16 mouse cellular contexts compared by ENCODE assay signal in genomic region chr3:131488403-131488802, GRCm38 (mm10). TPM values are rescaled to one million over a fixed set of nuclear protein-coding genes. Genes with fewer than 3 reads are reported as not detected.
A peak's percentile ranks its signal among the peaks of the same experiment; 100 is the strongest.
DNase-seq lines count a peak whose midpoint lies in the region; ATAC-seq and TF ChIP-seq lines count a peak whose summit lies in the region.
"Had no signal": no experiment of that assay in that cellular context is flagged by ENCODE, and none has a peak within 500 bp of the region (broad histone marks: within the 10 kb centered on the region; RNA-seq: fewer than 3 reads in every experiment).

No protein-coding gene starts in this region.

- no peaks in the 10 kb centered on the region for H3K27me3 ChIP-seq in liver, adult 2 months (ENCODE audit: control insufficient read depth, insufficient read depth, low read length)
- no peaks in the 10 kb centered on the region for H3K27me3 ChIP-seq in intestine, postnatal 0 days (replicated peaks; ENCODE audit: control insufficient read depth, insufficient read depth, low read length)
- H3K27me3 ChIP-seq in small intestine, adult 2 months (ENCODE audit: control insufficient read depth, insufficient read depth, low read length): no peaks in the 10 kb centered on the region

- H3K4me1 ChIP-seq in liver, adult 2 months (ENCODE audit: control insufficient read depth, insufficient read depth, low read length): peaks cover 14% of the 10 kb centered on the region
- H3K4me1 ChIP-seq in intestine, postnatal 0 days (replicated peaks; ENCODE audit: control insufficient read depth, insufficient read depth, low read length): no peaks in the 10 kb centered on the region
- H3K4me1 ChIP-seq in small intestine, adult 2 months (ENCODE audit: control insufficient read depth, insufficient read depth, insufficient read length, low read length): peaks cover 6% of the 10 kb centered on the region

- DNase-seq in liver, adult 2 months (ENCODE audit: extremely low read depth, low read depth, low spot score): peak; percentile 98
- DNase-seq in liver: no peak
- peak; percentile 37 for DNase-seq in kidney, postnatal 10 days
- DNase-seq in embryo, embryonic 9.5 days (ENCODE audit: extremely low spot score): no peak
- DNase-seq in natural killer cell, adult 2 months (ENCODE audit: low spot score in 2 of 2): no peak
- DNase-seq: adrenal gland, postnatal 14 days; cerebellum, adult 8-10 months; gastrocnemius, postnatal 10 days; lung, postnatal 36 days; right cerebral cortex, postnatal 14 days had no signal

- ATAC-seq in intestine, postnatal 0 days: peak; percentile 74
- ATAC-seq in CD4-positive, CD25-positive, alpha-beta regulatory T cell, adult 4 months: no peak
- ATAC-seq: inflammation-experienced regulatory T-cells, adult 6 months had no signal

- H3K27ac ChIP-seq in liver, adult 2 months (replicated peaks; ENCODE audit: insufficient read depth, low read depth, low read length): peak overlapping the region; percentile 99
- peak overlapping the region; percentile 96 for H3K27ac ChIP-seq in intestine, postnatal 0 days (ENCODE audit: low read depth, low read length)
- peak overlapping the region; percentile 94 for H3K27ac ChIP-seq in small intestine, adult 2 months (ENCODE audit: insufficient read depth, low read depth, low read length)
- H3K27ac ChIP-seq: embryonic facial prominence, embryonic 13.5 days; hindbrain, embryonic 12.5 days had no signal

- H3K4me2 ChIP-seq in intestine, postnatal 0 days (replicated peaks; ENCODE audit: low read depth): peak overlapping the region; percentile 87
- H3K4me2 ChIP-seq: embryonic facial prominence, embryonic 13.5 days; hindbrain, embryonic 12.5 days had no signal

- TF ChIP-seq CTCF in liver, adult 2 months (IDR thresholded peaks at IDR 0.05; ENCODE audit: low read depth, low read length): no peak
- no peak for TF ChIP-seq CTCF in intestine, postnatal 0 days (IDR thresholded peaks at IDR 0.05; ENCODE audit: low read depth)
- no peak for TF ChIP-seq CTCF in small intestine, adult 2 months (IDR thresholded peaks at IDR 0.05; ENCODE audit: extremely low read depth, insufficient read length, insufficient replicate concordance, low read depth, low read length)

- 14% methylated on average over 9 of the region's 9 CpGs for WGBS in liver, adult 2 months
- 43% methylated on average over 9 of the region's 9 CpGs for WGBS in intestine, postnatal 0 days
- WGBS in small intestine, adult 2 months: 18% methylated on average over 9 of the region's 9 CpGs

- TF ChIP-seq POLR2A in liver, adult 2 months (IDR thresholded peaks at IDR 0.05; ENCODE audit: extremely low read depth, insufficient read depth, low read length): no peak
- no peak for TF ChIP-seq POLR2A in small intestine, adult 2 months (IDR thresholded peaks at IDR 0.05; ENCODE audit: low read depth, low read length)

- no peaks in the 10 kb centered on the region for H3K9me3 ChIP-seq in intestine, postnatal 0 days (ENCODE audit: control insufficient read depth)
- H3K9me3 ChIP-seq: embryonic facial prominence, embryonic 13.5 days; hindbrain, embryonic 12.5 days had no signal

- peak overlapping the region; percentile 31; the same call in 1 of the 2 replicates for H3K9ac ChIP-seq in liver, adult 2 months (ENCODE audit: low read depth, low read length)
- no peak overlapping the region for H3K9ac ChIP-seq in intestine, postnatal 0 days (ENCODE audit: low read depth, low read length)
- H3K9ac ChIP-seq: embryonic facial prominence, embryonic 13.5 days; hindbrain, embryonic 12.5 days had no signal

- H3K79me2 ChIP-seq in liver, adult 2 months (ENCODE audit: control insufficient read depth, insufficient read depth, low read length): peaks cover 16% of the 10 kb centered on the region; the same call in 1 of the 2 replicates

- peak overlapping the region; percentile 65; the same call in 1 of the 2 replicates for H3K4me3 ChIP-seq in liver, adult 2 months (ENCODE audit: insufficient read depth, low read depth, low read length)
- H3K4me3 ChIP-seq in intestine, postnatal 0 days (ENCODE audit: low read depth, low read length): 0 out of 2 replicates have a peak overlapping the region, but pooled peaks have one; percentile 59
- peak overlapping the region; percentile 18 for H3K4me3 ChIP-seq in small intestine, adult 2 months (ENCODE audit: low read depth, low read length)
- H3K4me3 ChIP-seq: hindbrain, embryonic 12.5 days had no signal

- no peaks in the 10 kb centered on the region for H3K36me3 ChIP-seq in liver, adult 2 months (ENCODE audit: control insufficient read depth, insufficient read depth, low read length)
- no peaks in the 10 kb centered on the region for H3K36me3 ChIP-seq in intestine, postnatal 0 days (ENCODE audit: control insufficient read depth, insufficient read depth)
- no peaks in the 10 kb centered on the region for H3K36me3 ChIP-seq in small intestine, adult 2 months (ENCODE audit: control insufficient read depth, insufficient read depth, low read length)
- H3K36me3 ChIP-seq: embryonic facial prominence, embryonic 13.5 days; hindbrain, embryonic 12.5 days had no signal

RNA-seq across cellular contexts. Expression of gene Sgms2, which starts 2.8 kb away (rescaled TPM):
- 35.8 and 56.6 TPM in 2 replicates for total RNA-seq in liver, adult 2 months (2014; rRNA removed)
- 9.9 and 11.8 TPM in 2 replicates for polyA plus RNA-seq in liver, adult 2 months (2012; rRNA removed)
- polyA plus RNA-seq in intestine, postnatal 0 days (2015; fragmentation: Nextera tagmentation; extraction: Ambion mirVana): 37.9 and 39.1 TPM in 2 replicates
- polyA plus RNA-seq in small intestine, adult 2 months (2012; rRNA removed): 1.6 and 4.9 TPM in 2 replicates
- not detected for polyA plus RNA-seq in CD4-positive, CD25-positive, alpha-beta regulatory T cell, adult 4 months (2017; shearing (Covaris generic))

Comparison
In these comparisons a context has a peak if more than half of its experiments do, and no peak if none do; other contexts are left out.
1. DNase-seq: peak in liver, adult 2 months (single experiment) and kidney, postnatal 10 days (single experiment); none in liver (single experiment), embryo, embryonic 9.5 days (single experiment) and natural killer cell, adult 2 months (0 of 2).
2. Peak in every context shown above with its lines, with median percentiles within 50 percentile points of each other: H3K27ac ChIP-seq and H3K4me3 ChIP-seq.